Mouse (Mus musculus) forebrain, postnatal 0 days (tissue): ENCODE results near the gene H2-M10.6. TPM values are rescaled to one million over a fixed set of nuclear protein-coding genes. Genes with fewer than 3 reads are reported as not detected.

Experiments used
- ATAC-seq: fragments of 200-750 bp; cut with Nextera tagmentation; 2 replicates; pipeline ENCODE4 v1.8.0; 2017; ENCODE audit warnings: mild to moderate bottlenecking, moderate library complexity
- DNase-seq: peaks from one replicate; pipeline ENCODE4 v3.0.0-alpha.2; 2015
- H3K27ac ChIP-seq: fragments of 300-500 bp; sonication (generic); 2 replicates; pipeline ENCODE4 v1.5.1; 2014; ENCODE audit warnings: low read depth, mild to moderate bottlenecking, antibody characterized with exemption, low read length, moderate library complexity, mixed read lengths
- H3K27me3 ChIP-seq: fragments of 300-500 bp; sonication (generic); 2 replicates; pipeline ENCODE4 v1.6.1; 2014; ENCODE audit warnings: mild to moderate bottlenecking, low read length, mixed read lengths; ENCODE audit not compliant: insufficient read depth
- H3K36me3 ChIP-seq: fragments of 300-500 bp; sonication (generic); 2 replicates; pipeline ENCODE4 v1.6.1; 2014; ENCODE audit warnings: mild to moderate bottlenecking, moderate library complexity; ENCODE audit not compliant: insufficient read depth
- H3K4me1 ChIP-seq: fragments of 300-500 bp; sonication (generic); 2 replicates; pipeline ENCODE4 v1.6.1; 2014; ENCODE audit warnings: antibody characterized with exemption; ENCODE audit not compliant: insufficient read depth
- H3K4me2 ChIP-seq: fragments of 300-500 bp; sonication (generic); 2 replicates; pipeline ENCODE4 v1.6.1; 2014; ENCODE audit warnings: low read depth, mild to moderate bottlenecking, moderate library complexity
- H3K4me3 ChIP-seq: fragments of 300-500 bp; sonication (generic); 2 replicates; pipeline ENCODE4 v1.5.1; 2014; ENCODE audit warnings: low read depth, low read length, mixed read lengths
- H3K9ac ChIP-seq: fragments of 300-500 bp; sonication (generic); 2 replicates; pipeline ENCODE4 v1.6.1; 2014; ENCODE audit warnings: mild to moderate bottlenecking
- H3K9me3 ChIP-seq: fragments of 300-500 bp; sonication (generic); 2 replicates; pipeline ENCODE4 v1.6.1; 2016; ENCODE audit warnings: low read length
- CTCF ChIP-seq: sonication (generic); IDR thresholded peaks from 2 replicates; pipeline ENCODE4 v1.5.1; 2016; ENCODE audit warnings: antibody characterized with exemption, control low read depth, low read depth
- WGBS: fragments of 180-500 bp; shearing (Covaris S2); extraction: QIAGEN DNeasy Blood & Tissue Kit; methylation state at CpG from one replicate; pipeline ENCODE4 v1.1.7; 2014; 5-methylcytosine and 5-hydroxymethylcytosine counted together
- polyA plus RNA-seq: library from polyadenylated mRNA; unstranded; fragments of >200 nt; fragmentation: Nextera tagmentation; extraction: Ambion mirVana; gene quantifications from 2 replicates; pipeline ENCODE4 v1.2.1, GENCODE M21; 2015
- total RNA-seq: library from RNA; depleted of rRNA; stranded (reverse); fragments of >200 nt; gene quantifications from 2 replicates; pipeline ENCODE4 v1.2.3, GENCODE M21; 2014

H2-M10.6 gene
- total and polyA plus RNA-seq, 2 experiments from 2014 or later: not detected

DNA sequence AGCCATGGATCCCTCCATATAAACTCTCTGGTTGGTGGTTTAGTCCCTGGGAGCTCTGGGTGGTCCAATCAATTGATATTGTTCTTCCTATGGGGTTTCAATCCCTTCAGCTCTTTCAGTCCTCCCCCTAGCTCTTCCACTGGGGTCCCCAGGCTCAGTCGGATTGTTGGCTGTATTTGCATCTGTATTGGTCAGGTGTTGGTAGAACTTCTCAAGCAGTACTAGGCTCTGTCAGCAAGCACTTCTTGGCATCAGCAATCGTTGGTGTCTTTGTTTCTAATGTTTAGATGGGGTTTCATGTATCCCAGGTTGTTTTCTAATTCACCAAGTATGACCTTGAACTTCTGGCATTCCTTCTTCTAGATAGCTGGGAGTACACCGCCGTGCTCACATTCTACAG, 20.7 kb downstream of the H2-M10.6 start:
- Histone ChIP-seq H3K36me3 (no peaks in the 10 kb centered on the region), H3K9me3 (no peaks in the 10 kb centered on the region)
- 59% methylated on average over 4 of the region's 4 CpGs for WGBS

DNA sequence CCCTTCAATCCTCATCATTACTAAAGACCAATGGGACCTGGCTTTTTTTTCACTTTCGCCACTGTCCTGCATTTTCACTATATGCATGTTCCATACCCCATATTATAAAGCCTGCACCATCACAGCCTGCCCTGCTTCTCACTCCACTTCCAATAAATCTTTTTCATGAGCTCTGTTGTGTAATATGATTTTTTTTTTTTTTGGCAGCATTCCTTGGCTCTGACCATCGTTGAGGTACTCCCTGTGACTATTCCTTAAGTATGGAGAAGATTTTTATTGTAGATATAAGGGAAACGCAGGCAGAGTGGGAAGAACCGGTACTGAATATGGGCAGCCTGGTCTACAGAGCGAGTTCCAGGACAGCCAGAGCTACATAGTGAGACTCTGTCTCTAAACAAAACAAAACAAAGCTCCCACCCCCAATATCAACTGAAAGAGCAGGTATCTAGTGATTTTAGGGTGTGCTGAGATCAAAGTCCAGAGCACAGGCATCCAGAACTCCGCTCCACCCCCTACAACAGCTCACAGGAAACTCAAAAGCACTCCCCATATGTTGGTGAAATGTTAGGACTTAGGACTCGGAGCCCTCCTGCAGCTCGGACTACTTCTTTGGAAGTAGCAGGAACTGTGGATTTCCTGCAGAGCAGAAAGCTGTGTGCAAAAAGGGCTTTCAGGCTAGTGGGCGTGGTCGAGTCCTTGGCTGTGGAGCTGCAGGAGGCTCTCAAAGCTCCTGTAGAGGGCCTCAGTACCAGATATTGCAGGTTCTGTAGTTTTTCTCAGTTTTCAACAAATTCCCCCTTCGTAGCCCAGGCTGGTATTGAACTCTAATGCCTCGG, 23.8 kb downstream of the H2-M10.6 start:
- peaks cover 7% of the 10 kb centered on the region; the same call in 1 of the 2 replicates for H3K4me1 ChIP-seq
- H3K27me3 ChIP-seq: no peaks in the 10 kb centered on the region
- peak; percentile 46 for TF ChIP-seq CTCF
- H3K36me3 ChIP-seq: no peaks in the 10 kb centered on the region
- 0 out of 2 replicates have a peak, but pooled peaks have one; percentile 7 for ATAC-seq
- H3K9ac ChIP-seq: no peak overlapping the region
- peak overlapping the region; percentile 66 for H3K4me2 ChIP-seq
- WGBS: 37% methylated on average over 12 of the region's 12 CpGs
- no peaks in the 10 kb centered on the region for H3K9me3 ChIP-seq
- 0 out of 2 replicates have a peak overlapping the region, but pooled peaks have one; percentile 54 for H3K27ac ChIP-seq
- DNase-seq: peak; percentile 49
- H3K4me3 ChIP-seq: peak overlapping the region; percentile 93; the same call in 1 of the 2 replicates

More for the DNA sequence above, 20.7 kb downstream of the H2-M10.6 start:
- no peak overlapping the region for H3K4me3 ChIP-seq
- H3K9ac ChIP-seq: no peak overlapping the region
- no peak for TF ChIP-seq CTCF
- no peak overlapping the region for H3K4me2 ChIP-seq
- H3K4me1 ChIP-seq: peaks cover 7% of the 10 kb centered on the region; the same call in 1 of the 2 replicates
- ATAC-seq (no peak), DNase-seq (no peak)
- no peak overlapping the region for H3K27ac ChIP-seq
- no peaks in the 10 kb centered on the region for H3K27me3 ChIP-seq

DNA sequence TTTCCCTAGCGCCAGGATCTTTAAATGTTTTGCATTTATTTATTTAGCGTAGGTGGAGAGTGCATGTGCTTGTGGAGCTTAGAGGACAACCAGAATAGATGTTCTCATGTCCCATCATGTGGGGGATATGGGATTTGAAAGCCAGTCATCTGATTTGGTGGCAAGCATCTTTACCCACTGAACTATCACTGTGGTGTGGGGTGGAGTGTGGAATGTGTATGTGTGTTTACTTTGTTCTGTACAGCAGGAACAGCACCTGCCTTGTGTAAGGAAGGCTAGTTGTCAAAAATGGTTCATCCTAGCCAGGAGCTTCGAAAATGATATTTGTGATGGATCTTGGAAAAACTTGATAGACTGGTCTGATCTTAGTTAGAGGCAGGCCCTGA, 24.4 kb downstream of the H2-M10.6 start:
- H3K4me3 ChIP-seq: peak overlapping the region; percentile 93
- H3K9ac ChIP-seq: peak overlapping the region; percentile 84
- peak overlapping the region; percentile 54; the same call in 1 of the 2 replicates for H3K27ac ChIP-seq
- H3K9me3 ChIP-seq: no peaks in the 10 kb centered on the region
- DNase-seq (no peak), ATAC-seq (no peak)
- peak overlapping the region; percentile 66 for H3K4me2 ChIP-seq
- WGBS: 19% methylated on average over 3 of the region's 3 CpGs
- TF ChIP-seq CTCF: no peak; the same call in none of the 2 replicates
- no peaks in the 10 kb centered on the region for H3K36me3 ChIP-seq
- H3K4me1 ChIP-seq: peaks cover 7% of the 10 kb centered on the region; the same call in 1 of the 2 replicates
- H3K27me3 ChIP-seq: no peaks in the 10 kb centered on the region

DNA sequence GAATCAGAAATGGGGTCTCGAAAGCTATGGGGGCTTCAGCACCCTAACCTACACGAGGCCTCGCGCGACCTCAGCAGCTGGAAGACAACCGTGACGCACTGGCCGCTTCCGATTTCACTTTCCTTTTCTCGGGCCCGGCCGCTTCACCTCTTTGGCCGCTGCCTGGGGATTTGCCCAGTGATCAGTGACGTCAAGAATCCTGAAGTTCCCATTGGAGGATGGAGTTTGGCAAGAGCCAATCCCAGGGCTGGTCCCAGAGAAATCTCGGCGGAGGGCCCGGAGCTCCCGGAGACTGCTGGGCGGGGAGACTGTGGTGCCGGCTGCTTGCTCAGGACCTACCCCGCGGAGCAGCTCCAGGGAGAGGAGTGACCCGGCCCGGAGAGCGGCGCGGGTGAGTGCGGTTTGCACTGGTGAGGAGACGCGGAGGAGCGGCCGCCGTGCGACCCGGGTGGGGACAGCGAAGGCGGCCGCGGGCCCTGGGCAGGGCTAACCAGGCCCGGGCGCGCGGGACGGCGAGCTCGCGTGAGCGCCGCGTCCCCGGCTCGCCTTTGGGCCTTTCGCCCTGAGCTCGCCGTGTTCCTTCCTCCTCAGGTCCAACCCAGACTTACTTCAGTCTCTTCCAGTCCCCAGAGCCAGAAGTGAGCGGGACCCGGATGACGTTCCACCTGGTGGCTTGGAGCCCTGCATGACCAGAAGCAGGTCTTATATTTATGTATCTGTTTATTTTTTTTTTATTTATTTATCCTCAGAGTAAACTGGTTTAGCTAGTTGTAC, 25.1 kb downstream of the H2-M10.6 start, which contains the start of gene Trim26:
Trim26 (plus strand) TSS at position 261 of the 774 bp plus-strand sequence.
- Histone ChIP-seq H3K9ac (peak within 1 kb of the TSS; percentile 84), H3K27ac (peak within 1 kb of the TSS; percentile 90), H3K36me3 (no peaks in the 10 kb centered on the region), H3K9me3 (no peaks in the 10 kb centered on the region), H3K4me2 (peak within 1 kb of the TSS; percentile 66), H3K27me3 (no peaks in the 10 kb centered on the region), H3K4me3 (peak within 1 kb of the TSS; percentile 93), H3K4me1 (peaks cover 7% of the 10 kb centered on the region; the same call in 1 of the 2 replicates)
- TF ChIP-seq CTCF: no peak
- ATAC-seq: peak; percentile 99
- WGBS: under 1% methylated on average over 50 of the region's 58 CpGs
- DNase-seq: peak; percentile 96

DNA sequence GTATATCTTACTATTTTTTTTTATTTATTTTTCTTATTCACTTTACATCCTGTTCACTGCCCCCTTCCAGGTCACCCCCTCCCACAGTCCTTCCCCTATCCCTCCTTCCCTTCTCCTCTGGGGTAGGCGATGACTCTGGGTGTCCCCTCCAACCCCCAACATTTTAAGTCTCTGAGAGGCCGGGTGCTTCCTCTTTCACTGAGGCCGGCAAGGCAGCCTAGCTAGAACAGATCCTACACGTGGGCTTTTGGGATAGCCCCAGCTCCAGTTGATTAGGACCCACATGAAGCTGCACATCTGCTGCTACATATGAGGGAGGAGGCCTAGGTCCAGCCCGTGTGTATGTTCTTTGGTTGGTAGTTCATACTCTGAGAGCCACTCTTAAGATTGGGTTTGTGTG, 27.0 kb downstream of the H2-M10.6 start:
- Histone ChIP-seq H3K9ac (no peak overlapping the region), H3K27me3 (no peaks in the 10 kb centered on the region), H3K36me3 (0 out of 2 replicates have a peak, but pooled peaks cover 2% of the 10 kb centered on the region), H3K9me3 (no peaks in the 10 kb centered on the region), H3K27ac (no peak overlapping the region), H3K4me1 (peaks cover 7% of the 10 kb centered on the region; the same call in 1 of the 2 replicates), H3K4me3 (no peak overlapping the region), H3K4me2 (no peak overlapping the region)
- WGBS: 84% methylated on average over 5 of the region's 5 CpGs
- DNase-seq: no peak
- no peak for TF ChIP-seq CTCF
- no peak for ATAC-seq

DNA sequence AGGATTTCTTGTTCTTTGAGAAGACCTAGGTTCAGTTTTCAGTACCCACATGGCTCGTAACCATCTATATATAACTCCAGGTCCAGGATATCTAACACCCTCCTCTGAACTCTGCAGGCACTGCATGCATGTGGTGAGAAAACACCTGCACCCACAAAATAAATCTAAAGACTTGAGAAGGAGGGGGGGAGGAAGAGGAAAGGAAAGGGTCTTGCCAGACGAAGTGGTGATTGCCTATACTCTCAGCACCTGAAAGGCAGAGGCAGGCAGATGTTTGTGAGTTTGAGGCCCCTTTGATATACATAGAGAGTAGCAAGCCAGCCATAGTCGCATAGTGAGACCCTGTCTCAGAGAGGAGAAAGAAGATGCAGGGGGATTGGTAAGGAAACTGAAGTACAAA, 28.0 kb downstream of the H2-M10.6 start:
- WGBS: 87% methylated on average over 3 of the region's 3 CpGs
- ATAC-seq (no peak), DNase-seq (no peak)
- Histone ChIP-seq H3K27me3 (no peaks in the 10 kb centered on the region), H3K4me2 (no peak overlapping the region), H3K9me3 (no peaks in the 10 kb centered on the region), H3K9ac (no peak overlapping the region), H3K4me3 (no peak overlapping the region), H3K4me1 (peaks cover 7% of the 10 kb centered on the region; the same call in 1 of the 2 replicates), H3K36me3 (0 out of 2 replicates have a peak, but pooled peaks cover 2% of the 10 kb centered on the region), H3K27ac (no peak overlapping the region)
- no peak for TF ChIP-seq CTCF
